Mouse (Mus musculus) liver, embryonic 14.5 days (tissue): ENCODE measurements around the gene Gm4881.

Experiments
- CTCF ChIP-seq: IDR thresholded peaks from 2 replicates; pipeline ENCODE4 v1.5.1; 2016; ENCODE audit warnings: antibody characterized with exemption, low read depth, control low read depth
- EP300 ChIP-seq: IDR thresholded peaks from 2 replicates; pipeline ENCODE4 v1.6.1; 2016; ENCODE audit warnings: antibody characterized with exemption, low read depth

DNA sequence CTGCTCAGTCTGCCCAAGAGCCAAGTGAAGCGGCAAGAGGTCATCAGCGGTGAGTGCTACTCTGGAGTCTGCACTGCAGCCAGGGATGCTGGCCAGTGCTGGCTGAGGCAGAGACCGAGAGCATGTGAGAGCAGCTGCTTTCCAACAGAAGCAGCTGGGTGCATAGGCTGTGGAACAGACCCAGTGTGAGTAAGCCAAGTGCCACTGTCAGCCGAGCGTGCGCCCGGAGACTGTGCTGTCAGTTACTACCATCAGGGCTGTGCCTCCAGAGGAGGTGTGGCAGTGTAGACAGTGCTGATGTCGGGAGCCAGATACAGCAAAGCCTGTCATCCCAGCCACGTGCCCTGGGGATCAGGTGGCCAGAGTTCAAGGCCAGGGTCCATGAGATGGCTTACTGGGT, 24.6 kb downstream of the Gm4881 start:
- TF ChIP-seq CTCF (no peak), EP300 (no peak)
